Mouse (Mus musculus): Measurements from ENCODE around the gene 1600002K03Rik.
"Not testable (repeated sequence)": the region's sequence is repeated elsewhere in the genome, so short reads cannot be mapped to it uniquely, and the experiment has no call there.

1600002K03Rik gene

GRCm38 (mm10) chr10:80187739-80188138 lies 15.0 kb downstream of the 1600002K03Rik start:
- DNase-seq (ENCODE audit: low read depth) = no peak

- no peak for DNase-seq (ENCODE audit: low read depth)
These were observed 15.8 kb downstream of the 1600002K03Rik start for GRCm38 (mm10) chr10:80188453-80189024.

GRCm38 (mm10) chr10:80189999-80190398 lies 17.3 kb downstream of the 1600002K03Rik start:
- DNase-seq (ENCODE audit: low read depth) = no peak

- no peak for DNase-seq (ENCODE audit: low read depth)
These were observed 17.8 kb downstream of the 1600002K03Rik start for GRCm38 (mm10) chr10:80190491-80191051.

- no peak for DNase-seq (ENCODE audit: low read depth)
These were observed 21.2 kb downstream of the 1600002K03Rik start for GRCm38 (mm10) chr10:80193976-80194375.

- no peak for DNase-seq (ENCODE audit: low read depth)
These were observed 21.7 kb downstream of the 1600002K03Rik start for GRCm38 (mm10) chr10:80194441-80194840.

- no peak for DNase-seq (ENCODE audit: low read depth)
These were observed 23.4 kb downstream of the 1600002K03Rik start for GRCm38 (mm10) chr10:80196167-80196566.

- no peak for DNase-seq (ENCODE audit: low read depth)
These were observed 24.2 kb downstream of the 1600002K03Rik start for GRCm38 (mm10) chr10:80196778-80197581.

GRCm38 (mm10) chr10:80199440-80200008 lies 26.8 kb downstream of the 1600002K03Rik start:
- peak; percentile 73 for DNase-seq (ENCODE audit: low read depth)

GRCm38 (mm10) chr10:80200485-80200884 lies 27.7 kb downstream of the 1600002K03Rik start:
- DNase-seq (ENCODE audit: low read depth) = no peak

- no peak for DNase-seq (ENCODE audit: low read depth)
These were observed 31.3 kb downstream of the 1600002K03Rik start for GRCm38 (mm10) chr10:80204055-80204454.

- DNase-seq (ENCODE audit: low read depth) = no peak
These were observed 34.5 kb downstream of the 1600002K03Rik start for GRCm38 (mm10) chr10:80207201-80207600.

- DNase-seq (ENCODE audit: low read depth) = no peak
These were observed 34.9 kb downstream of the 1600002K03Rik start for GRCm38 (mm10) chr10:80207676-80208075.

- no peak for DNase-seq (ENCODE audit: low read depth)
These were observed 35.5 kb downstream of the 1600002K03Rik start for GRCm38 (mm10) chr10:80208248-80208647.

GRCm38 (mm10) chr10:80208841-80209371 lies 36.2 kb downstream of the 1600002K03Rik start:
- no peak for DNase-seq (ENCODE audit: low read depth)

GRCm38 (mm10) chr10:80211547-80212103 lies 38.9 kb downstream of the 1600002K03Rik start:
- not testable (repeated sequence) for DNase-seq (ENCODE audit: low read depth)

- DNase-seq (ENCODE audit: low read depth) = no peak
These were observed 42.5 kb downstream of the 1600002K03Rik start for GRCm38 (mm10) chr10:80215048-80215772.

GRCm38 (mm10) chr10:80220676-80221075 lies 47.9 kb downstream of the 1600002K03Rik start:
- no peak for DNase-seq (ENCODE audit: low read depth)

- DNase-seq (ENCODE audit: low read depth) = not testable (repeated sequence)
These were observed 50.4 kb downstream of the 1600002K03Rik start for GRCm38 (mm10) chr10:80223137-80223536.
